Comparison of ENCODE assay signal across 7 mouse cellular contexts in the genomic region with DNA sequence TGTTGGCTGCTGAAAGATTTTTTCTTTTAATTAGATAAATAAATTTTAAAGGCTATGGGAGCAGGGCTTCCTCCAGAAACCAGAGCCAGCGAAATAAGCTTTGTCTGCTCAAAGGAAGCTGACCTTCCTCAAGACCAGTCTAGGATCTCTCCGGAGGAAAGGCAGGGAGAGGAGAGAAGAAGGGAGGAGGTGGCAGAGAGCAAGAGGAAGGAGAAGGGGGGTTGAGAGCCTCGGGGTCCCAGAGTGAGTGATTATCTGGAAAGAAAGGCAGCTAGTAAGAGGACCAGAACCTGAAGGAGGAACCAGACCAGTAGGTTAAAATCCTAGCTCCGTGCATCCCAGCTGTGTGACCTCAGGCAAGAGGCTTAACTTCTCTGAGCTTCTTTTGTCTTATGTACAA. TPM values are rescaled to one million over a fixed set of nuclear protein-coding genes. Genes with fewer than 3 reads are reported as not detected.
DNase-seq lines count a peak whose midpoint lies in the region; ATAC-seq and TF ChIP-seq lines count a peak whose summit lies in the region.

No protein-coding gene starts in this region.

- 0 out of 2 replicates have a peak overlapping the region, but pooled peaks have one; percentile 27 for H3K27ac ChIP-seq in kidney, postnatal 0 days
- H3K27ac ChIP-seq in forebrain, embryonic 10.5 days, result 0 out of 2 replicates have a peak overlapping the region, but pooled peaks have one; percentile 44
- H3K27ac ChIP-seq in hindbrain, postnatal 0 days, result no peak overlapping the region
- no peak overlapping the region for H3K27ac ChIP-seq in neural tube, embryonic 14.5 days (ENCODE audit: low read depth, low read length)

- 14% methylated on average over 4 of the region's 4 CpGs for WGBS in kidney, postnatal 0 days
- WGBS in forebrain, embryonic 10.5 days, result 20% methylated on average over 4 of the region's 4 CpGs
- WGBS in hindbrain, postnatal 0 days, result 10% methylated on average over 4 of the region's 4 CpGs
- WGBS in neural tube, embryonic 14.5 days, result 19% methylated on average over 4 of the region's 4 CpGs

- H3K4me1 ChIP-seq in kidney, postnatal 0 days (replicated peaks; ENCODE audit: insufficient read depth, low read length), result no peaks in the 10 kb centered on the region
- peaks cover 21% of the 10 kb centered on the region for H3K4me1 ChIP-seq in forebrain, embryonic 10.5 days
- H3K4me1 ChIP-seq in hindbrain, postnatal 0 days (ENCODE audit: insufficient read depth, low read length), result peaks cover 5% of the 10 kb centered on the region
- H3K4me1 ChIP-seq in neural tube, embryonic 14.5 days (ENCODE audit: control insufficient read depth, insufficient read depth, low read length), result 0 out of 2 replicates have a peak, but pooled peaks cover 2% of the 10 kb centered on the region

- no peaks in the 10 kb centered on the region for H3K9me3 ChIP-seq in kidney, postnatal 0 days (replicated peaks; ENCODE audit: low read length)
- no peaks in the 10 kb centered on the region for H3K9me3 ChIP-seq in forebrain, embryonic 10.5 days
- H3K9me3 ChIP-seq in hindbrain, postnatal 0 days (ENCODE audit: low read length), result no peaks in the 10 kb centered on the region
- no peaks in the 10 kb centered on the region for H3K9me3 ChIP-seq in neural tube, embryonic 14.5 days (ENCODE audit: control insufficient read depth, low read length)

- TF ChIP-seq CTCF in kidney, postnatal 0 days (IDR thresholded peaks at IDR 0.05; ENCODE audit: low read depth), result no peak
- no peak for TF ChIP-seq CTCF in hindbrain, postnatal 0 days (IDR thresholded peaks at IDR 0.05; ENCODE audit: low read depth)

- H3K36me3 ChIP-seq in kidney, postnatal 0 days (ENCODE audit: insufficient read depth, low read length), result no peaks in the 10 kb centered on the region
- H3K36me3 ChIP-seq in forebrain, embryonic 10.5 days (replicated peaks), result no peaks in the 10 kb centered on the region
- H3K36me3 ChIP-seq in hindbrain, postnatal 0 days (ENCODE audit: insufficient read depth, low read length), result no peaks in the 10 kb centered on the region
- no peaks in the 10 kb centered on the region for H3K36me3 ChIP-seq in neural tube, embryonic 14.5 days (ENCODE audit: control insufficient read depth, insufficient read depth, low read length)

- no peaks in the 10 kb centered on the region for H3K27me3 ChIP-seq in kidney, postnatal 0 days (ENCODE audit: insufficient read depth, low read length)
- H3K27me3 ChIP-seq in forebrain, embryonic 10.5 days (ENCODE audit: poor library complexity, severe bottlenecking), result peaks cover 41% of the 10 kb centered on the region
- no peaks in the 10 kb centered on the region for H3K27me3 ChIP-seq in hindbrain, postnatal 0 days (ENCODE audit: insufficient read depth, low read length)
- H3K27me3 ChIP-seq in neural tube, embryonic 14.5 days (ENCODE audit: control insufficient read depth, insufficient read depth, low read length), result no peaks in the 10 kb centered on the region

- peak; percentile 58 for DNase-seq in kidney, postnatal 0 days (ENCODE audit: low spot score)
- DNase-seq in kidney, postnatal 25 days, result no peak
- DNase-seq in forebrain, embryonic 10.5 days (ENCODE audit: extremely low spot score, low spot score), result no peak
- DNase-seq in hindbrain, postnatal 0 days (ENCODE audit: low spot score), result no peak
- DNase-seq in urinary bladder, adult 2 months (ENCODE audit: low spot score), result no peak
- DNase-seq in layer of hippocampus, postnatal 14 days (ENCODE audit: low spot score in 2 of 2), result no peak

- ATAC-seq in kidney, postnatal 0 days (replicated peaks; ENCODE audit: low FRiP score, low read depth), result no peak
- no peak for ATAC-seq in hindbrain, postnatal 0 days
- ATAC-seq in neural tube, embryonic 14.5 days (ENCODE audit: low read depth), result peak; percentile 50

- H3K9ac ChIP-seq in kidney, postnatal 0 days (ENCODE audit: low read depth, low read length), result no peak overlapping the region
- H3K9ac ChIP-seq in hindbrain, postnatal 0 days (replicated peaks; ENCODE audit: low read length), result no peak overlapping the region
- H3K9ac ChIP-seq in neural tube, embryonic 14.5 days (replicated peaks; ENCODE audit: low read depth, low read length), result no peak overlapping the region

- no peak overlapping the region for H3K4me3 ChIP-seq in kidney, postnatal 0 days (replicated peaks; ENCODE audit: low read depth, low read length)
- H3K4me3 ChIP-seq in forebrain, embryonic 10.5 days, result peak overlapping the region; percentile 34; the same call in 1 of the 2 replicates
- no peak overlapping the region for H3K4me3 ChIP-seq in hindbrain, postnatal 0 days (ENCODE audit: low read length)
- H3K4me3 ChIP-seq in neural tube, embryonic 14.5 days (ENCODE audit: low read depth, low read length), result no peak overlapping the region

- peak overlapping the region; percentile 36; the same call in 1 of the 2 replicates for H3K4me2 ChIP-seq in kidney, postnatal 0 days (ENCODE audit: low read length)
- H3K4me2 ChIP-seq in hindbrain, postnatal 0 days (ENCODE audit: low read depth, low read length), result peak overlapping the region; percentile 45
- H3K4me2 ChIP-seq in neural tube, embryonic 14.5 days (ENCODE audit: low read depth, low read length), result peak overlapping the region; percentile 37; the same call in 1 of the 2 replicates

RNA-seq across cellular contexts. Expression of a gene that starts 31.7 kb away (rescaled TPM):
- polyA plus RNA-seq in kidney, postnatal 0 days (2015; fragmentation: Nextera tagmentation; extraction: Ambion mirVana), result 5.8 and 6.2 TPM in 2 replicates
- polyA plus RNA-seq in forebrain, embryonic 10.5 days (2016; fragmentation: Nextera tagmentation; extraction: Ambion mirVana), result 1.3 and 1.8 TPM in 2 replicates
- total RNA-seq in hindbrain, postnatal 0 days (2014; rRNA removed), result 7.7 and 16.0 TPM in 2 replicates
- 2.6 and 3.0 TPM in 2 replicates for polyA plus RNA-seq in hindbrain, postnatal 0 days (2015; fragmentation: Nextera tagmentation; extraction: Ambion mirVana)
- polyA plus RNA-seq in neural tube, embryonic 14.5 days (2014; fragmentation: Nextera tagmentation; extraction: Ambion mirVana), result 5.6 and 6.8 TPM in 2 replicates
- 37.0 and 54.0 TPM in 2 replicates for polyA plus RNA-seq in urinary bladder, adult 2 months (2012; rRNA removed)
- 10 to 100 TPM; 28.6 to 35.0 TPM for total RNA-seq in layer of hippocampus, postnatal 14 days (2021)

Comparison
In these comparisons a context has a peak if more than half of its experiments do, and no peak if none do; other contexts are left out.
1. H3K27ac ChIP-seq: peak in kidney, postnatal 0 days (single experiment) and forebrain, embryonic 10.5 days (single experiment); none in hindbrain, postnatal 0 days (single experiment) and neural tube, embryonic 14.5 days (single experiment).
2. Peak in every context shown above with its lines, with median percentiles within 50 percentile points of each other: H3K4me2 ChIP-seq.